Mouse (Mus musculus) testis, adult 2 months (tissue): Measurements from ENCODE around the gene Ly6g5c.

Experiments
- CTCF ChIP-seq: fragments of 200-500 bp; IDR thresholded peaks from 2 replicates; pipeline ENCODE4 v1.5.1; 2012; ENCODE audit warnings: low read depth, mild to moderate bottlenecking, inconsistent platforms, low read length, moderate library complexity; ENCODE audit not compliant: control insufficient read depth, insufficient read depth, insufficient replicate concordance
- POLR2A ChIP-seq: fragments of 200-500 bp; IDR thresholded peaks from 2 replicates; pipeline ENCODE4 v1.6.1; 2012; ENCODE audit warnings: low read depth, mild to moderate bottlenecking, inconsistent platforms, low read length, moderate library complexity; ENCODE audit not compliant: control insufficient read depth

DNA sequence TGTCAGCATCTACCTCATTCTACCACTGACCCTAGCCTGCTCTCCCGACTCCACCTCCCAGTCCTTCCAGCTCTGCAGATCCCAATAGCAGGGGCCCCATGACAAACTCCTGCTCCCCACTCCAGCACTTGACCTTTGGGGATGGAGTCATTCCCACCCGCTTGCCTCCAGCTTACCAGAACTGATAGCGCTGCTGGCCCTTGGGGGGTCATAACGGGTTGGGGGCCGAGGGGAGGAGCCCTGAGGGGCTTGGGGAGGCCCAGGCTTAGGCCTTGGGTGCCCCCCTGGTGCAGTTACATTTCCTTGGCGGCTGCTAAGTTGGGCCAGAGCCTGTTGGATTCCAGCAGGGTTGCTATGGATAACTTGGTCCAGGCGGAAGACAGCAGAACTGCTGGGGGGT, 46.5 kb downstream of the Ly6g5c start:
- TF ChIP-seq CTCF, result no peak
- no peak for TF ChIP-seq POLR2A
